In genomic region chr11:86590066-86590465, GRCm38 (mm10) we compare ENCODE assay signal across 23 mouse cellular contexts. TPM values are rescaled to one million over a fixed set of nuclear protein-coding genes. Genes with fewer than 3 reads are reported as not detected.
A peak's percentile ranks its signal among the peaks of the same experiment; 100 is the strongest.
DNase-seq lines count a peak whose midpoint lies in the region; ATAC-seq and TF ChIP-seq lines count a peak whose summit lies in the region.
"Had no signal": no experiment of that assay in that cellular context is flagged by ENCODE, and none has a peak within 500 bp of the region (broad histone marks: within the 10 kb centered on the region; RNA-seq: fewer than 3 reads in every experiment).

No protein-coding gene starts in this region.

- H3K79me2 ChIP-seq in CH12.LX (replicated peaks; ENCODE audit: control insufficient read depth, extremely low read depth, insufficient read depth, poor library complexity, severe bottlenecking): peaks cover 20% of the 10 kb centered on the region

- H3K36me3 ChIP-seq in lung, postnatal 0 days (ENCODE audit: insufficient read depth, low read length): no peaks in the 10 kb centered on the region
- H3K36me3 ChIP-seq in CH12.LX (replicated peaks in 1 of 2; ENCODE audit: control insufficient read depth in 1 of 2, insufficient read depth in 1 of 2, low read length in 1 of 2): peaks cover 2 to 8% of the 10 kb centered on the region in 2 experiments

- ATAC-seq in lung, postnatal 0 days: no peak
- ATAC-seq in megakaryocyte progenitor cell, adult 5-6 weeks (replicated peaks; ENCODE audit: poor library complexity): no peak
- ATAC-seq: forebrain, embryonic 16.5 days; hindbrain, embryonic 16.5 days; inflammation-experienced regulatory T-cells, adult 6 months; intestine, postnatal 0 days had no signal

- DNase-seq in lung, postnatal 0 days (ENCODE audit: low spot score): peak; percentile 35
- no peak for DNase-seq in lung, adult 18-20 months
- no peak for DNase-seq in CH12.LX (ENCODE audit: extremely low read depth)
- peak; percentile 89 for DNase-seq in induced T-regulatory cell, adult 2 months (ENCODE audit: low read depth)
- DNase-seq in cerebellum, adult 8-10 months: no peak
- DNase-seq: adrenal gland, adult 2 months; adrenal gland, postnatal 14 days; cerebellum, adult 11 months; cerebellum, adult 9-10 months; cerebellum, postnatal 14 days; gastrocnemius, postnatal 10 days; gastrocnemius, postnatal 36 days; kidney, adult 2 months had no signal

- no peak overlapping the region for H3K4me2 ChIP-seq in lung, postnatal 0 days (replicated peaks; ENCODE audit: low read depth, low read length)
- H3K4me2 ChIP-seq in CH12.LX (ENCODE audit: insufficient read depth, low read depth, poor library complexity, severe bottlenecking): no peak overlapping the region
- H3K4me2 ChIP-seq: forebrain, embryonic 12.5 days; heart, embryonic 11.5 days; hindbrain, embryonic 13.5 days had no signal

- dilution Hi-C loops in CH12.LX (cut with MboI; ENCODE audit: extremely low pct_ligation_motif_present, extremely low pct_unique_long_range_greater_than_20kb, low sequenced_read_pairs): no loop called here

- peaks cover 21% of the 10 kb centered on the region; the same call in 1 of the 2 replicates for H3K4me1 ChIP-seq in lung, postnatal 0 days (ENCODE audit: insufficient read depth, low read depth, low read length)
- H3K4me1 ChIP-seq in CH12.LX (ENCODE audit: control insufficient read depth in 1 of 2, insufficient read depth in 2 of 2): peaks cover 30 to 72% of the 10 kb centered on the region in 2 experiments

- TF ChIP-seq POLR2A in CH12.LX (IDR thresholded peaks at IDR 0.05; ENCODE audit: low read depth, low read length): no peak

- no peak overlapping the region for H3K27ac ChIP-seq in lung, postnatal 0 days (ENCODE audit: low read length)
- no peak overlapping the region for H3K27ac ChIP-seq in CH12.LX (ENCODE audit: insufficient read depth, low read depth)
- H3K27ac ChIP-seq: forebrain, embryonic 12.5 days; hindbrain, embryonic 10.5 days; hindbrain, embryonic 13.5 days had no signal

- no peak overlapping the region for H3K9ac ChIP-seq in lung, postnatal 0 days (replicated peaks; ENCODE audit: low read depth)
- no peak overlapping the region for H3K9ac ChIP-seq in CH12.LX (ENCODE audit: insufficient read depth, low read depth)
- H3K9ac ChIP-seq: forebrain, embryonic 12.5 days; hindbrain, embryonic 13.5 days had no signal

- no peak for TF ChIP-seq RAD21 in CH12.LX (IDR thresholded peaks at IDR 0.05; ENCODE audit: low read depth, low read length)

- H3K27me3 ChIP-seq in lung, postnatal 0 days (replicated peaks; ENCODE audit: insufficient read depth, low read length): no peaks in the 10 kb centered on the region
- no peaks in the 10 kb centered on the region for H3K27me3 ChIP-seq in CH12.LX (replicated peaks)
- H3K27me3 ChIP-seq: forebrain, embryonic 12.5 days; hindbrain, embryonic 13.5 days had no signal

- H3K4me3 ChIP-seq in lung, postnatal 0 days (ENCODE audit: low read depth, low read length): no peak overlapping the region
- H3K4me3 ChIP-seq in CH12.LX (replicated peaks in 1 of 3; ENCODE audit: low read depth in 2 of 3, low read length in 2 of 3, poor library complexity in 1 of 3): no peak overlapping the region
- H3K4me3 ChIP-seq: forebrain, embryonic 12.5 days; hindbrain, embryonic 10.5 days; hindbrain, embryonic 13.5 days had no signal

- no peaks in the 10 kb centered on the region for H3K9me3 ChIP-seq in lung, postnatal 0 days (ENCODE audit: low read length)
- H3K9me3 ChIP-seq in CH12.LX (replicated peaks; ENCODE audit: low read length): no peaks in the 10 kb centered on the region
- H3K9me3 ChIP-seq: forebrain, embryonic 12.5 days; G1E; hindbrain, embryonic 10.5 days; hindbrain, embryonic 13.5 days had no signal

- TF ChIP-seq EP300 in lung, postnatal 0 days (IDR thresholded peaks at IDR 0.05): no peak
- TF ChIP-seq EP300 in CH12.LX (IDR thresholded peaks at IDR 0.05; ENCODE audit: low read length): no peak

- WGBS in lung, postnatal 0 days: 70% methylated on average over 4 of the region's 4 CpGs

- TF ChIP-seq CTCF in lung, postnatal 0 days (IDR thresholded peaks at IDR 0.05): no peak
- TF ChIP-seq CTCF in CH12.LX (conservative IDR thresholded peaks at IDR 0.05 in 1 of 2, IDR thresholded peaks at IDR 0.05 in 1 of 2; ENCODE audit: low read depth in 2 of 2, low read length in 2 of 2): no peak

- in situ Hi-C loops in CH12.LX (cut with MboI; ENCODE audit: low pct_ligation_motif_present, low pct_unique_long_range_greater_than_20kb, low sequenced_read_pairs): no loop called here

TF ChIP-seq in CH12.LX, 34 proteins besides CTCF, POLR2A, EP300 and RAD21:
- no peak for TF ChIP-seq JUN (IDR thresholded peaks at IDR 0.05; ENCODE audit: insufficient read depth, low read depth, low read length)
- no peak for TF ChIP-seq MEF2A (IDR thresholded peaks at IDR 0.05; ENCODE audit: borderline replicate concordance, low read depth, low read length)
- TF ChIP-seq MYC (IDR thresholded peaks at IDR 0.05; ENCODE audit: low read depth, low read length): no peak
- TF ChIP-seq ZNF384 (IDR thresholded peaks at IDR 0.05; ENCODE audit: low read depth, low read length): peak; percentile 66; the same call in 1 of the 2 replicates
- TF ChIP-seq TCF12 (IDR thresholded peaks at IDR 0.05; ENCODE audit: low read depth, low read length): no peak
- no peak for TF ChIP-seq CHD2 (IDR thresholded peaks at IDR 0.05; ENCODE audit: low read length)

RNA-seq across cellular contexts. Expression of gene Tubd1, which starts 45.3 kb away (rescaled TPM):
- 7.3 and 7.5 TPM in 2 replicates for polyA plus RNA-seq in lung, postnatal 0 days (2015; fragmentation: Nextera tagmentation; extraction: Ambion mirVana)
- total RNA-seq in CH12.LX (2012; rRNA removed): 11.9 and 14.3 TPM in 2 replicates
- 9.7 and 9.8 TPM in 2 replicates for total RNA-seq in CH12.LX (2014; rRNA removed)
- polyA plus RNA-seq in CH12.LX (2012; ENCODE audit: insufficient read length, low read depth): 12.6 and 13.4 TPM in 2 replicates
- 7.0 and 15.0 TPM in 2 replicates for total RNA-seq in megakaryocyte progenitor cell, adult 5-6 weeks (2015)
- 9.4 and 11.5 TPM in 2 replicates for total RNA-seq in megakaryocyte progenitor cell, adult 5-6 weeks (2017)

RNA-seq across cellular contexts. Expression of gene Rps6kb1, which starts 45.5 kb away (rescaled TPM):
- 35.5 and 35.6 TPM in 2 replicates for polyA plus RNA-seq in lung, postnatal 0 days (2015; fragmentation: Nextera tagmentation; extraction: Ambion mirVana)
- total RNA-seq in CH12.LX (2012; rRNA removed) (45.2 and 56.7 TPM in 2 replicates), CH12.LX (2014; rRNA removed) (76.9 and 79.9 TPM in 2 replicates)
- 110 and 152 TPM in 2 replicates for polyA plus RNA-seq in CH12.LX (2012; ENCODE audit: insufficient read length, low read depth)
- total RNA-seq in megakaryocyte progenitor cell, adult 5-6 weeks (2015): 44.3 and 53.2 TPM in 2 replicates
- 34.1 and 48.6 TPM in 2 replicates for total RNA-seq in megakaryocyte progenitor cell, adult 5-6 weeks (2017)

Comparison
In these comparisons a context has a peak if more than half of its experiments do, and no peak if none do; other contexts are left out.
1. DNase-seq: peak in lung, postnatal 0 days (single experiment) and induced T-regulatory cell, adult 2 months (single experiment); none in lung, adult 18-20 months (0 of 2), CH12.LX (single experiment) and cerebellum, adult 8-10 months (single experiment).